Mouse (Mus musculus) limb, embryonic 15.5 days (tissue): ENCODE measurements at regions not wholly inside any gene's neighbourhood (a gene's known extent, or its start where the extent isn't known, plus 50 kb on each side); places are given as distances from the start of the nearest gene placed in this dataset.

Experiments
- ATAC-seq: fragments of 200-750 bp; cut with Nextera tagmentation; 2 replicates; pipeline ENCODE4 v1.8.0; 2017; ENCODE audit warnings: low read depth, moderate TSS enrichment; ENCODE audit not compliant: insufficient number of reproducible peaks, low FRiP score, low TSS enrichment
- H3K27ac ChIP-seq: fragments of 300-500 bp; sonication (generic); 2 replicates; pipeline ENCODE4 v1.5.1; 2015; ENCODE audit warnings: moderate library complexity, mild to moderate bottlenecking, inconsistent platforms
- H3K27me3 ChIP-seq: fragments of 300-500 bp; sonication (generic); 2 replicates; pipeline ENCODE4 v1.6.1; 2015; ENCODE audit warnings: inconsistent platforms
- H3K36me3 ChIP-seq: fragments of 300-500 bp; sonication (generic); 2 replicates; pipeline ENCODE4 v1.6.1; 2015; ENCODE audit warnings: inconsistent platforms
- H3K4me1 ChIP-seq: fragments of 300-500 bp; sonication (generic); 2 replicates; pipeline ENCODE4 v1.6.1; 2015; ENCODE audit warnings: inconsistent platforms
- H3K4me2 ChIP-seq: fragments of 300-500 bp; sonication (generic); 2 replicates; pipeline ENCODE4 v1.6.1; 2015; ENCODE audit warnings: mild to moderate bottlenecking, inconsistent platforms
- H3K4me3 ChIP-seq: fragments of 300-500 bp; sonication (generic); 2 replicates; pipeline ENCODE4 v1.5.1; 2015; ENCODE audit warnings: mild to moderate bottlenecking, inconsistent platforms
- H3K9ac ChIP-seq: fragments of 300-500 bp; sonication (generic); 2 replicates; pipeline ENCODE4 v1.6.1; 2015; ENCODE audit warnings: inconsistent platforms
- H3K9me3 ChIP-seq: fragments of 300-500 bp; sonication (generic); 2 replicates; pipeline ENCODE4 v1.6.1; 2016; ENCODE audit warnings: inconsistent platforms
- WGBS: fragments of 180-500 bp; shearing (Covaris S2); methylation state at CpG from one replicate; pipeline ENCODE4 v1.1.7; 2015; 5-methylcytosine and 5-hydroxymethylcytosine counted together

- Histone ChIP-seq H3K4me1 (no peaks in the 10 kb centered on the region), H3K9ac (no peak overlapping the region), H3K4me2 (no peak overlapping the region), H3K4me3 (no peak overlapping the region), H3K9me3 (no peaks in the 10 kb centered on the region), H3K36me3 (no peaks in the 10 kb centered on the region), H3K27me3 (no peaks in the 10 kb centered on the region), H3K27ac (no peak overlapping the region)
- ATAC-seq, result no peak
- 86% methylated on average over 1 of the region's 1 CpGs for WGBS
Measured at GRCm38 (mm10) chr7:74870250-74870649, 315.7 kb upstream of the Slco3a1 start.

- no peak overlapping the region for H3K27ac ChIP-seq
- no peak overlapping the region for H3K9ac ChIP-seq
- no peak for ATAC-seq
- H3K36me3 ChIP-seq, result no peaks in the 10 kb centered on the region
- WGBS, result 25% methylated on average over 3 of the region's 3 CpGs
- no peaks in the 10 kb centered on the region for H3K9me3 ChIP-seq
- H3K4me1 ChIP-seq, result 0 out of 2 replicates have a peak, but pooled peaks cover 3% of the 10 kb centered on the region
- no peak overlapping the region for H3K4me3 ChIP-seq
- H3K4me2 ChIP-seq, result no peak overlapping the region
- H3K27me3 ChIP-seq, result no peaks in the 10 kb centered on the region
Measured at GRCm38 (mm10) chr7:74862727-74863126, 308.1 kb upstream of the Slco3a1 start.

- Histone ChIP-seq H3K36me3 (no peaks in the 10 kb centered on the region), H3K4me2 (no peak overlapping the region), H3K27me3 (no peaks in the 10 kb centered on the region), H3K4me3 (no peak overlapping the region), H3K4me1 (no peaks in the 10 kb centered on the region), H3K9ac (no peak overlapping the region), H3K27ac (no peak overlapping the region), H3K9me3 (no peaks in the 10 kb centered on the region)
- 36% methylated on average over 6 of the region's 6 CpGs for WGBS
- no peak for ATAC-seq
Measured at GRCm38 (mm10) chr7:74844306-74844929, 289.8 kb upstream of the Slco3a1 start.

- Histone ChIP-seq H3K4me2 (no peak overlapping the region), H3K4me3 (no peak overlapping the region), H3K27me3 (no peaks in the 10 kb centered on the region), H3K9ac (no peak overlapping the region), H3K27ac (no peak overlapping the region), H3K9me3 (no peaks in the 10 kb centered on the region), H3K4me1 (no peaks in the 10 kb centered on the region), H3K36me3 (no peaks in the 10 kb centered on the region)
- WGBS, result 53% methylated on average over 2 of the region's 2 CpGs
- no peak for ATAC-seq
Measured at GRCm38 (mm10) chr7:74823286-74823685, 268.7 kb upstream of the Slco3a1 start.

GRCm38 (mm10) chr7:74793241-74793640 lies 238.7 kb upstream of the Slco3a1 start:
- Histone ChIP-seq H3K4me2 (no peak overlapping the region), H3K36me3 (no peaks in the 10 kb centered on the region), H3K27me3 (no peaks in the 10 kb centered on the region), H3K4me1 (no peaks in the 10 kb centered on the region), H3K9ac (no peak overlapping the region), H3K9me3 (no peaks in the 10 kb centered on the region), H3K27ac (no peak overlapping the region), H3K4me3 (no peak overlapping the region)
- no peak for ATAC-seq
- 54% methylated on average over 1 of the region's 1 CpGs for whole genome bisulfite sequencing

- no peaks in the 10 kb centered on the region for H3K27me3 ChIP-seq
- H3K4me2 ChIP-seq, result no peak overlapping the region
- no peaks in the 10 kb centered on the region for H3K4me1 ChIP-seq
- H3K4me3 ChIP-seq, result no peak overlapping the region
- 55% methylated on average over 1 of the region's 1 CpGs for WGBS
- no peaks in the 10 kb centered on the region for H3K9me3 ChIP-seq
- no peaks in the 10 kb centered on the region for H3K36me3 ChIP-seq
- H3K9ac ChIP-seq, result no peak overlapping the region
- no peak for ATAC-seq
- no peak overlapping the region for H3K27ac ChIP-seq
Measured at GRCm38 (mm10) chr7:74788696-74789095, 234.1 kb upstream of the Slco3a1 start.

- H3K9me3 ChIP-seq, result no peaks in the 10 kb centered on the region
- H3K36me3 ChIP-seq, result no peaks in the 10 kb centered on the region
- no peaks in the 10 kb centered on the region for H3K4me1 ChIP-seq
- no peak overlapping the region for H3K4me3 ChIP-seq
- H3K9ac ChIP-seq, result no peak overlapping the region
- H3K27ac ChIP-seq, result no peak overlapping the region
- H3K27me3 ChIP-seq, result no peaks in the 10 kb centered on the region
- WGBS, result 89% methylated on average over 9 of the region's 9 CpGs
- ATAC-seq, result no peak
- H3K4me2 ChIP-seq, result no peak overlapping the region
Measured at GRCm38 (mm10) chr7:74771435-74772406, 217.1 kb upstream of the Slco3a1 start.

- Histone ChIP-seq H3K27me3 (no peaks in the 10 kb centered on the region), H3K9me3 (no peaks in the 10 kb centered on the region), H3K27ac (no peak overlapping the region), H3K36me3 (no peaks in the 10 kb centered on the region), H3K9ac (no peak overlapping the region), H3K4me1 (peaks cover 4% of the 10 kb centered on the region; the same call in 1 of the 2 replicates), H3K4me2 (no peak overlapping the region), H3K4me3 (no peak overlapping the region)
- WGBS, result 74% methylated on average over 4 of the region's 4 CpGs
- ATAC-seq, result no peak
Measured at GRCm38 (mm10) chr7:74766550-74766949, 212.0 kb upstream of the Slco3a1 start.

- Histone ChIP-seq H3K27ac (no peak overlapping the region), H3K27me3 (no peaks in the 10 kb centered on the region), H3K36me3 (no peaks in the 10 kb centered on the region), H3K4me1 (no peaks in the 10 kb centered on the region), H3K4me2 (no peak overlapping the region), H3K9me3 (no peaks in the 10 kb centered on the region), H3K9ac (no peak overlapping the region), H3K4me3 (no peak overlapping the region)
- ATAC-seq, result no peak
- 62% methylated on average over 2 of the region's 2 CpGs for WGBS
Measured at GRCm38 (mm10) chr7:74757469-74757868, 202.9 kb upstream of the Slco3a1 start.

- WGBS, result 63% methylated on average over 1 of the region's 1 CpGs
- H3K4me1 ChIP-seq, result no peaks in the 10 kb centered on the region
- no peak overlapping the region for H3K27ac ChIP-seq
- H3K4me2 ChIP-seq, result no peak overlapping the region
- H3K9me3 ChIP-seq, result 0 out of 2 replicates have a peak, but pooled peaks cover 4% of the 10 kb centered on the region
- no peaks in the 10 kb centered on the region for H3K27me3 ChIP-seq
- H3K4me3 ChIP-seq, result no peak overlapping the region
- no peak overlapping the region for H3K9ac ChIP-seq
- H3K36me3 ChIP-seq, result no peaks in the 10 kb centered on the region
- ATAC-seq, result no peak
Measured at GRCm38 (mm10) chr7:74747704-74748103, 193.1 kb upstream of the Slco3a1 start.

- H3K4me2 ChIP-seq, result no peak overlapping the region
- no peaks in the 10 kb centered on the region for H3K36me3 ChIP-seq
- H3K9ac ChIP-seq, result no peak overlapping the region
- no peaks in the 10 kb centered on the region for H3K27me3 ChIP-seq
- 79% methylated on average over 6 of the region's 6 CpGs for WGBS
- no peak overlapping the region for H3K4me3 ChIP-seq
- H3K27ac ChIP-seq, result no peak overlapping the region
- no peaks in the 10 kb centered on the region for H3K4me1 ChIP-seq
- H3K9me3 ChIP-seq, result no peaks in the 10 kb centered on the region
- ATAC-seq, result no peak
Measured at GRCm38 (mm10) chr7:74734941-74735340, 180.4 kb upstream of the Slco3a1 start.

GRCm38 (mm10) chr7:74726324-74726991 lies 171.9 kb upstream of the Slco3a1 start:
- Histone ChIP-seq H3K27me3 (no peaks in the 10 kb centered on the region), H3K9ac (no peak overlapping the region), H3K4me3 (no peak overlapping the region), H3K27ac (no peak overlapping the region), H3K4me1 (no peaks in the 10 kb centered on the region), H3K4me2 (no peak overlapping the region), H3K9me3 (no peaks in the 10 kb centered on the region), H3K36me3 (no peaks in the 10 kb centered on the region)
- 62% methylated on average over 8 of the region's 8 CpGs for WGBS
- no peak for ATAC-seq
